26 mouse cellular contexts compared by ENCODE assay signal in the genomic region with DNA sequence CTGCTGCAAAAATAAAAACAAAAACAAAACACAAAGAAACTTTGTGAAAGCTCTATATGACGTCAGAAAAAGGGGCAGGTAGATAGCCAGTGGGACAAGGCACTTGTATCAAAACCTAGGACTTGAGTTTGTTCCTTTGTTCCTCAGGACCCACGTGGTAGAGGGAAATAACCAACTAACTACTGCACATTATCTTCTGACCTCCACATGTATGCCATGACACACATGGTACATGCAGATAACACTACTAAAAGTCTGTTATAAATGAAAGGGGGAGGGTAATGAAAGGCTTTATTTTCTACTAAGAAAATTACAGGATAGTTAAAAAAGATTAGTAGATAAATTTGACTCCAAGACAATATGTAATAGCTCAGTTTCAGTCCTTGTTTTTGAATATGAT.
DNase-seq lines count a peak whose midpoint lies in the region; ATAC-seq and TF ChIP-seq lines count a peak whose summit lies in the region.
"Had no signal": no experiment of that assay in that cellular context is flagged by ENCODE, and none has a peak within 500 bp of the region (broad histone marks: within the 10 kb centered on the region; RNA-seq: fewer than 3 reads in every experiment).

No protein-coding gene starts in this region.

- H3K4me3 ChIP-seq in G1E (ENCODE audit: low read depth, low read length) = no peak overlapping the region
- H3K4me3 ChIP-seq in liver, embryonic 11.5 days (ENCODE audit: low read depth, low read length) = no peak overlapping the region
- no peak overlapping the region for H3K4me3 ChIP-seq in liver, postnatal 0 days (ENCODE audit: low read depth, low read length)
- H3K4me3 ChIP-seq: embryonic facial prominence, embryonic 13.5 days; heart, embryonic 13.5 days; hindbrain, embryonic 12.5 days; limb, embryonic 12.5 days had no signal

- H3K4me2 ChIP-seq in liver, embryonic 11.5 days = no peak overlapping the region
- H3K4me2 ChIP-seq in liver, postnatal 0 days (ENCODE audit: low read depth, low read length) = no peak overlapping the region
- H3K4me2 ChIP-seq: embryonic facial prominence, embryonic 13.5 days; heart, embryonic 13.5 days; hindbrain, embryonic 12.5 days; limb, embryonic 12.5 days had no signal

- H3K4me1 ChIP-seq in G1E (ENCODE audit: insufficient read depth, low read depth, low read length) = peaks cover 5% of the 10 kb centered on the region; the same call in 1 of the 2 replicates
- H3K4me1 ChIP-seq in liver, embryonic 11.5 days (replicated peaks; ENCODE audit: control insufficient read depth, insufficient read depth, low read length) = peaks cover 8% of the 10 kb centered on the region
- H3K4me1 ChIP-seq in liver, postnatal 0 days (ENCODE audit: insufficient read depth) = no peaks in the 10 kb centered on the region
- H3K4me1 ChIP-seq: embryonic facial prominence, embryonic 13.5 days; hindbrain, embryonic 12.5 days; limb, embryonic 12.5 days had no signal

- DNase-seq in G1E (ENCODE audit: low spot score) = no peak
- peak; percentile 83 for DNase-seq in c-Kit-positive CD71-positive TER-119-negative erythroid progenitor cells, embryonic 14.5 days (ENCODE audit: low read depth)
- no peak for DNase-seq in liver, embryonic 11.5 days (ENCODE audit: low spot score)
- no peak for DNase-seq in liver, postnatal 0 days
- no peak for DNase-seq in ovary, postnatal 10 days (ENCODE audit: low spot score)
- no peak for DNase-seq in heart, postnatal 36 days
- no peak for DNase-seq in adrenal gland, postnatal 36 days
- DNase-seq: adrenal gland, adult 2 months; cerebellum, postnatal 14 days; gastrocnemius, postnatal 14 days; heart, adult 18-20 months; heart, postnatal 14 days; kidney, postnatal 25 days; layer of hippocampus, postnatal 36 days; lung, adult 2 months; lung, postnatal 14 days; midbrain, embryonic 14.5 days; right cerebral cortex, postnatal 14 days; thymus, postnatal 25 days had no signal

- H3K36me3 ChIP-seq in G1E (replicated peaks) = peaks cover 7% of the 10 kb centered on the region
- H3K36me3 ChIP-seq in liver, embryonic 11.5 days (ENCODE audit: control insufficient read depth, insufficient read depth, low read length) = no peaks in the 10 kb centered on the region; the same call in 1 of the 2 replicates
- peaks cover 7% of the 10 kb centered on the region; the same call in 1 of the 2 replicates for H3K36me3 ChIP-seq in liver, postnatal 0 days (replicated peaks; ENCODE audit: insufficient read depth, low read length)
- H3K36me3 ChIP-seq: hindbrain, embryonic 12.5 days had no signal

- no peak for TF ChIP-seq CTCF in G1E (IDR thresholded peaks at IDR 0.05; ENCODE audit: low read depth, low read length)
- no peak for TF ChIP-seq CTCF in liver, postnatal 0 days (IDR thresholded peaks at IDR 0.05; ENCODE audit: low read depth)

- H3K9ac ChIP-seq in liver, embryonic 11.5 days (ENCODE audit: low read depth, low read length) = no peak overlapping the region
- H3K9ac ChIP-seq in liver, postnatal 0 days (replicated peaks) = no peak overlapping the region
- H3K9ac ChIP-seq: embryonic facial prominence, embryonic 13.5 days; heart, embryonic 13.5 days; hindbrain, embryonic 12.5 days; limb, embryonic 12.5 days had no signal

- peak; percentile 92 for TF ChIP-seq EP300 in liver, postnatal 0 days (IDR thresholded peaks at IDR 0.05; ENCODE audit: low read depth)

- WGBS in liver, embryonic 11.5 days = 43% methylated on average over 2 of the region's 2 CpGs
- WGBS in liver, postnatal 0 days (ENCODE audit: insufficient replicate concordance) = 38% methylated on average over 2 of the region's 2 CpGs

- H3K27ac ChIP-seq in liver, embryonic 11.5 days (ENCODE audit: low read depth, low read length) = peak overlapping the region; percentile 38; the same call in 1 of the 2 replicates
- H3K27ac ChIP-seq in liver, postnatal 0 days (ENCODE audit: low read depth) = 0 out of 2 replicates have a peak overlapping the region, but pooled peaks have one; percentile 23
- H3K27ac ChIP-seq: embryonic facial prominence, embryonic 13.5 days; heart, embryonic 13.5 days; hindbrain, embryonic 12.5 days; limb, embryonic 12.5 days had no signal

- no peaks in the 10 kb centered on the region for H3K27me3 ChIP-seq in G1E (ENCODE audit: insufficient read depth, low read length)
- H3K27me3 ChIP-seq in liver, embryonic 11.5 days (replicated peaks; ENCODE audit: control insufficient read depth, insufficient read depth, low read length) = no peaks in the 10 kb centered on the region
- no peaks in the 10 kb centered on the region for H3K27me3 ChIP-seq in liver, postnatal 0 days (ENCODE audit: insufficient read depth, low read length)
- H3K27me3 ChIP-seq: embryonic facial prominence, embryonic 13.5 days; heart, embryonic 13.5 days; hindbrain, embryonic 12.5 days; limb, embryonic 12.5 days; Patski had no signal

- intact Hi-C loops in heart, postnatal 36 days (cut with DNase I) = no loop called here

- ATAC-seq in G1E (ENCODE audit: extremely low read depth, insufficient number of reproducible peaks, low FRiP score, poor library complexity, severe bottlenecking) = peak; percentile 54; the same call in 1 of the 2 replicates
- ATAC-seq in liver, embryonic 11.5 days (replicated peaks; ENCODE audit: low FRiP score) = peak; percentile 92
- peak; percentile 91 for ATAC-seq in liver, postnatal 0 days
- ATAC-seq: forebrain, embryonic 14.5 days; intestine, postnatal 0 days; Patski had no signal

- no peaks in the 10 kb centered on the region for H3K9me3 ChIP-seq in G1E (replicated peaks)
- no peaks in the 10 kb centered on the region for H3K9me3 ChIP-seq in liver, embryonic 11.5 days (ENCODE audit: control insufficient read depth, low read length)
- no peaks in the 10 kb centered on the region for H3K9me3 ChIP-seq in liver, postnatal 0 days (ENCODE audit: low read length)
- H3K9me3 ChIP-seq: embryonic facial prominence, embryonic 13.5 days; heart, embryonic 13.5 days; hindbrain, embryonic 12.5 days; limb, embryonic 12.5 days had no signal
